Mouse (Mus musculus) erythroblast, embryonic 14.5 days (primary cell): ENCODE data around the gene Fyn. TPM values are rescaled to one million over a fixed set of nuclear protein-coding genes. Genes with fewer than 3 reads are reported as not detected.
A peak's percentile ranks its signal among the peaks of the same experiment; 100 is the strongest.

Experiments
- H3K27me3 ChIP-seq: 2 replicates; pipeline ENCODE4 v1.6.1; 2012; ENCODE audit warnings: inconsistent platforms; ENCODE audit not compliant: control insufficient read depth
- H3K36me3 ChIP-seq: 2 replicates; pipeline ENCODE4 v1.6.1; 2012; ENCODE audit warnings: mild to moderate bottlenecking, inconsistent platforms; ENCODE audit not compliant: control insufficient read depth
- H3K4me1 ChIP-seq: 2 replicates; pipeline ENCODE4 v1.6.1; 2012; ENCODE audit warnings: inconsistent platforms; ENCODE audit not compliant: control insufficient read depth
- H3K4me3 ChIP-seq: replicated peaks from 2 replicates; pipeline ENCODE3; 2012; ENCODE audit warnings: moderate library complexity, mild to moderate bottlenecking, inconsistent platforms
- H3K9me3 ChIP-seq: 2 replicates; pipeline ENCODE4 v1.6.1; 2012; ENCODE audit warnings: low read length, inconsistent platforms, mixed read lengths; ENCODE audit not compliant: control insufficient read depth
- GATA1 ChIP-seq: IDR thresholded peaks from 2 replicates; pipeline ENCODE4 v1.6.1; 2012; ENCODE audit warnings: low read length, inconsistent platforms, mixed read lengths
- TAL1 ChIP-seq: IDR thresholded peaks from 3 replicates; pipeline ENCODE4 v1.6.1; 2012; ENCODE audit warnings: low read length, inconsistent platforms, mixed read lengths
- polyA plus RNA-seq: library from polyadenylated mRNA; stranded (reverse); fragments of >175 nt; gene quantifications from 2 replicates; pipeline ENCODE4 v1.2.3, GENCODE M21; 2012

Fyn gene
- polyA plus RNA-seq, 1 experiment = 1.1 TPM

DNA sequence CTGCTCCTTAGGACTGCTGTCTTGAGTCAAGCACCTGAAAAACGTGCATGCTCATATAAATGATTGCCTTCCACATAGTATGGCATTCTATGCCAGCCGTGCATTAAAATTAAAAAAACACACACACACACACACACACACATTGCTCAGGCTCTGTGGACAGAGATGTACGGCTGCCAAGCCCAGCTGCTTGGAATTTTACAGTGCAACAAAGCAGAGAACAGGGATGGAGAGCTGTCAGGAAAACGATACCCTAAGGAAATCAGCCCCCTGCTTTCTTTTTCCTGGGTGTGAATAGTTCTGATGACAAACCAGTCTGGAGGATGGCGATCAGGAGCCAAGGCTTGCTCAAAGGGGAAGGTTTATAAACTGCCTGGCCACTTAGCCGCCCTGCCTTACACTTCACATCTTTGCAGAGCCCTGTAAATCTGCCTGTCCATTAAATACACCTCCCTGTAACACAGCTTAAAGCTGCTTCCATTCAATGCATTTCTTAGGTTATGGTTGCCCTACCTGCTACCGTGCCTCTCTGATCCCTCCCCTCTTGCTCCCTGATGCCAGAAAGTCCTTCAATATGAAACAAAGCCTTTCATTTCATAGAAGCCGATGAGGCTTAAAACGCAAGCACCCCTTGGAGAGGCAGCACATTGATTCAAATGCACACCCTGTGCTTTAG, 228.6 kb downstream of the Fyn start:
- Histone ChIP-seq H3K4me3 (no peak overlapping the region), H3K27me3 (no peaks in the 10 kb centered on the region), H3K9me3 (no peaks in the 10 kb centered on the region), H3K36me3 (no peaks in the 10 kb centered on the region), H3K4me1 (no peaks in the 10 kb centered on the region)
- TF ChIP-seq GATA1 (no peak), TAL1 (no peak)

DNA sequence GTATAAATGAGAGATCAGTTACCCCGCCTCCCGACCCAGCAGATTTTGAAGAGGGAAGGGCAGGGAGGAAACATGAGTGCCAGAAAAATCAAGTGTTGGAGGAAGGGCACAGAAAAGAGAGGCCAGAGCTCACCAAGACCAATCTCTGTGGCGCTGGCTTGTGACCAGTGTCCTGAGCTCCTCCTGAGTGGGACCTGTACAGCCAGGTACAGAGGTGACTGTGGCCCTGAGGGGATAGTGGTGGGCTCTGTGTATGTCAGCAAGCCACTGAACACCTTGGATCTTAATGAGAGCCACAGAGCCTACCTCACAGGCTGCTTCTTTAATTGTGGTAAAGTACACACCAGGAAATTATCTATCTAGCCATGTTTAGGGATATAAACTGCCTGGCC, 229.1 kb downstream of the Fyn start:
- TF ChIP-seq GATA1 (no peak), TAL1 (no peak)
- H3K4me3 ChIP-seq = no peak overlapping the region
- H3K4me1 ChIP-seq = no peaks in the 10 kb centered on the region
- H3K9me3 ChIP-seq = no peaks in the 10 kb centered on the region
- no peaks in the 10 kb centered on the region for H3K36me3 ChIP-seq
- no peaks in the 10 kb centered on the region for H3K27me3 ChIP-seq

DNA sequence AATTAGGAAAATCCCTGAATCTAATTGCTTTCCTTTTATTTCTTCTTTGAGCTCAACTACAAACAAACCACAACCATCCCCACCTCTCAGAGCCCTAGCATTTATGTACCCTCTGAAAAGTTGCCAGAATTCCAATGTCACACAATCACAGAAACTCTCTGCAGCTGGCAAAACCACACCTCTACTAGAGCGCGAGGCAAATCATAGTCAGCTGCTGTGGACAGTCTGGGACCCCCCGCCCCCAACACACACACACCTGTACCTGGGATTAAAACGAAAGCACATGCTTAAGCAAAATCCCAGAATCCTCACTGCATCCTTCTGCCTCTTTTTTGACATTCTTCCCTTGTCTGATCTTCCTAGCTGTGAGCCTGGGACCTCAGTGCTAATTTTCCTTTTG, 230.9 kb downstream of the Fyn start:
- no peaks in the 10 kb centered on the region for H3K27me3 ChIP-seq
- no peak overlapping the region for H3K4me3 ChIP-seq
- H3K4me1 ChIP-seq = no peaks in the 10 kb centered on the region
- TF ChIP-seq GATA1 (no peak), TAL1 (no peak)
- no peaks in the 10 kb centered on the region for H3K9me3 ChIP-seq
- H3K36me3 ChIP-seq = no peaks in the 10 kb centered on the region

- TF ChIP-seq TAL1 = no peak
- TF ChIP-seq GATA1 = no peak
- Histone ChIP-seq H3K4me3 (no peak overlapping the region), H3K4me1 (no peaks in the 10 kb centered on the region), H3K36me3 (no peaks in the 10 kb centered on the region), H3K27me3 (no peaks in the 10 kb centered on the region), H3K9me3 (no peaks in the 10 kb centered on the region)
These were observed 231.5 kb downstream of the Fyn start for GRCm38 (mm10) chr10:39600115-39600514.

DNA sequence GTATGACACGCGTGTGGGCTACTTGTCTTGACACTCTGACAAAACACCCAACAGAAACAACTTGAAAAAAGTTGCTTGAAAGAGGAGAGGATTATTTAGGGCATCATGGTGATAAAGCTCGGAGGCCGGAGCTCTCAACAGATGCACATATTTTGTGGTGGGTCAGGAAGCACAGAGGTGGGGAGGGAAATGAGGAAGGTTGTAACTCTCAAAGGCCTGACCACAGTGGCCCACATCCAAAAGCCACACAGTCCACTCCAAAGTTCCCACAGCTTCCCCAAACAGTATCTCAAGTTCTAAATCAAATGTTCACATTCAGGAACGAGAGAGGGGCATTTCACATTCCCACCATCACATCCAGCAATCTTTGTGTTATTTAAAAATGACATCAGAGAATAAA, 232.4 kb downstream of the Fyn start:
- no peaks in the 10 kb centered on the region for H3K4me1 ChIP-seq
- no peaks in the 10 kb centered on the region for H3K9me3 ChIP-seq
- no peaks in the 10 kb centered on the region for H3K27me3 ChIP-seq
- H3K36me3 ChIP-seq = no peaks in the 10 kb centered on the region
- no peak overlapping the region for H3K4me3 ChIP-seq
- TF ChIP-seq TAL1 (no peak), GATA1 (no peak)

DNA sequence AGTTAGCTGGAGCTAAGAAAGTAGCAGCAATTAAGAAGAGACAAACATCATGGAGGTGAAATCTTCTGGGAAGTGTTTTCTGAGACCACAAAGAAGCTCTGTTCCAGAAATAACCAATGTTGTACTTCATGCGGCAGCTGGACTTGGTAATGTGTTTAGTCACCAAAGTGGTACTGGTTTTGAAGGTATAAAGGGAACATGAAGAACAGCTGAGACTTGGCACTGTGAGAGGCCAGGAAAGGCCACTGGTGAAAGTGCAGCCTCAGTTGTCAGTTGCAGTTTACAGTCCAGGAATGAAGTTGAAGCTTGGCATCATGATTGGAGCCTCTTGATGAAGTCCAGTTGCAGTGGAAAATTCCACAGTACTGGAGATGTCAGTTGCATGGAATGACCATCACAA, 237.8 kb downstream of the Fyn start:
- Histone ChIP-seq H3K9me3 (no peaks in the 10 kb centered on the region), H3K36me3 (no peaks in the 10 kb centered on the region), H3K4me3 (no peak overlapping the region), H3K27me3 (no peaks in the 10 kb centered on the region), H3K4me1 (no peaks in the 10 kb centered on the region)
- no peak for TF ChIP-seq TAL1
- no peak for TF ChIP-seq GATA1

GRCm38 (mm10) chr10:39611234-39611633, 242.6 kb downstream of the Fyn start:
- Histone ChIP-seq H3K36me3 (no peaks in the 10 kb centered on the region), H3K9me3 (no peaks in the 10 kb centered on the region), H3K4me1 (no peaks in the 10 kb centered on the region; the same call in 1 of the 2 replicates), H3K4me3 (no peak overlapping the region), H3K27me3 (no peaks in the 10 kb centered on the region)
- TF ChIP-seq TAL1 (no peak), GATA1 (no peak)

GRCm38 (mm10) chr10:39612131-39612530, 243.5 kb downstream of the Fyn start:
- Histone ChIP-seq H3K9me3 (no peaks in the 10 kb centered on the region), H3K27me3 (no peaks in the 10 kb centered on the region), H3K4me3 (no peak overlapping the region), H3K4me1 (no peaks in the 10 kb centered on the region; the same call in 1 of the 2 replicates), H3K36me3 (no peaks in the 10 kb centered on the region)
- no peak for TF ChIP-seq GATA1
- no peak for TF ChIP-seq TAL1

- no peaks in the 10 kb centered on the region for H3K27me3 ChIP-seq
- TF ChIP-seq TAL1 (no peak), GATA1 (no peak)
- no peaks in the 10 kb centered on the region; the same call in 1 of the 2 replicates for H3K4me1 ChIP-seq
- no peaks in the 10 kb centered on the region for H3K36me3 ChIP-seq
- H3K4me3 ChIP-seq = peak within 1 kb of the TSS; percentile 42
- no peaks in the 10 kb centered on the region for H3K9me3 ChIP-seq
These were observed 244.0 kb downstream of the Fyn start, which contains the start of gene Traf3ip2 for GRCm38 (mm10) chr10:39612633-39612988. Gene Traf3ip2, plus strand, starts transcription at chr10:39612934.
